Mouse (Mus musculus) granulocyte monocyte progenitor cell, adult 5-6 weeks (primary cell): ENCODE results near the gene Ethe1. TPM values are rescaled to one million over a fixed set of nuclear protein-coding genes. Genes with fewer than 3 reads are reported as not detected.

Source experiments
- ATAC-seq: replicated peaks from 2 replicates; pipeline ENCODE4 v1.8.0; 2016; ENCODE audit warnings: mild to moderate bottlenecking, moderate TSS enrichment, inconsistent platforms; ENCODE audit not compliant: poor library complexity, severe bottlenecking
- total RNA-seq, 2 experiments: library from RNA; stranded (forward) in 1 of 2; stranded (reverse) in 1 of 2; fragments of 200-712, 200-1000 nt in 1 of 2; fragments of >200 nt in 1 of 2; fragmentation: Nextera tagmentation in 1 of 2; gene quantifications; 2 replicates each; pipeline ENCODE4 v1.2.3; 2014 to 2017

The Ethe1 gene
- total RNA-seq, 2 experiments from 2014 or later, result 28.3 to 50.4 TPM

DNA sequence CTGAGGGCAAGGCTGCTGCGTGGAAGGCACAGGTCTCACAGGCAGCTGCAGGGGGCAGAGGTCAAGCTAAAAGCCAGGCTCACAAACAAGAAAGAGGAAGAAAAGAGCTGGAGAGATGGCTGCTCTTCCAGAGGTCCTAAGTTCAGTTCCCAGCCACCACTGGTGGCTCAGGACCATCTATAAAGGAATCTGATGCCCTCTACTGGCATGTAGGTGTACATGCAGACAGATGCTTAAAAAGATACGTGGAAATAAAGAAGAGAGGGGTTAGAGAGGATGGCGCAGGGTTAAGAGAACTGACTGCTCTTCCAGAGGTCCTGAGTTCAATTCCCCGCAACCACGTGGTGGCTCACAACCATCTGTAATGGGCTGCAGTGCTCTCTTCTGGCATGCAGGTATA is 14.9 kb upstream of the Ethe1 start:
- ATAC-seq, result peak; percentile 49

DNA sequence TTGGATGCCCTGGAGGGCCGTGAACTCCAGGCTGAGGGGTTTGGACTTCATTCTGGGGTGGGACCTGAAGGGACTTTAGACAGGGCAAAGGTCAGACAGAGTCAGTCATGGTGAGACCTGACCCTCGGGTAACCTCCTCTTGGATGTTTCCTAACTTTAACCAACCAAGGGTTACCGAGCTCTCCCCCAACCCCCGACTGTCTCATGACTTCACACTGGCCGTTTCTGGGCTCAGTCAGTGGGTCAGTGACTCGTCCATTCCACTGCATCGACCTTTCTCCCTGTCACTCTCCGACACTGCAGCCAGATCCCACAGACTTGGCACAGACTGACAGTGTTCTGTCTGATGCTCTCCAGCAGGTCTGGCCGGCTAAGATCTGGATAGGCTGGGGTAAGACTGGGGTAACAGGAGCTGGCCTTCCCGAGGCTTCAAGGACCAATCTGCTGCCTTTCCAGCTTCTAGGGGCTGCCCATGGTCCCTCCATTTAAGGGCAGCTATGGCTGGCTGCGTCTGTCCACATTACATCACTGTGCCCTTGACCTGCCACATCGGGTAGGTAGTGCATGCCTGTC is 13.0 kb upstream of the Ethe1 start:
- no peak for ATAC-seq

DNA sequence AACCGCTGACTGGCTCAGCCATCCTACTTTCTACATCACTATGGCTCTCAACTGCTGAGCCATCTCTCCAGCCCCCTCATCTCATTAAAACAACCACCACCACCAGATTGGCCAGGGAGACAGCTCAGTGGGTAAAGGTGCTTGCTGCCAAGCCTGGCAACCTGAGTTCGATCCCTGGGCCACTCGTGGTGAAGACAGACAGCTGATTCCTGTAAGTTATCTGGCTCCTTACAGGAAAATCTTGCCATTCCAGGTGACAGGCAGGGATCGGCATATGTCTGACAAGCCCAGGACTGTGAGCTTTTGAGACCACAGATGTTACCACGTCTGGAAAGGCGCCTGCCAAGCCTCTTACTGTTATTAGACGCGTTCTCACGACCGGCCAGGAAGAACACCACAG is 9.5 kb upstream of the Ethe1 start:
- no peak for ATAC-seq

DNA sequence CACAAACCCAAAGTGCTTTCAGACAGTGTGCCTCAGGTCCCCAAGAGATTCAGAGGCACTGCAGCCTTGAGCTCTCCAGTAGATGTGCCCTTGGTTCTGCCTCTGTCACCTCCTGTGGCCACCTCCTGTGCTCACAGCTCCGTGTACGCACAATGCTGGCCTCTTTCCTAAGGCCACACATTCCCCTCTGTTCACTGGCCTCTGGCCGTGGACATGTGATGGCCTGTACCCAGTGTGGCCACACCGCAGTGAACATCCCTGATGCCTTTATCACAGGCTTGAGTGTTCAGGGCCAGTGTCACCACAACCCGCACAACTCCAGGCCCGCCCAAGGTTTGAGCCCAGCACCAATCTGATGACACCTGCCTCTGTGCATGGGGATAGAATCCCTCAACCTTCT is 2.5 kb upstream of the Ethe1 start:
- ATAC-seq, result no peak

DNA sequence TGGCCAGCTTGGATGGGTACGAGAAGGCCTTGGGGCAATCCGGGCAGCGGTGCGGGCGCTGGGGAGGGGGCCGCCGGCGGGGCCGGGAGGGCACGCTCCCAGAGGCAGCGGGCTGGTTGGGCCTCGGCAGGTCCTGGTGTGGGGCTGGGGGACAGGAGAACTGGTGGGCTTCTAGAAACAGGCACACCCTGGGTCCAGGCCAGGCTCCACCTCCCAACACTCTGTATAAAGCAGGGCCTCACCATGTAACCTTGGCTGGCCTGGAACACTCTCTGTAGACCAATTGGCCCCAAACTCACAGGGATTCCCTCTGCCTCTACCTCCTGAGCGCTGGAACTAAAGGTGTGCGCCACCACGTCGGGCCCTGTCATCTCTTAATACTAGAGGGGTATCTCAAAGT is 1.3 kb upstream of the Ethe1 start:
- no peak for ATAC-seq

DNA sequence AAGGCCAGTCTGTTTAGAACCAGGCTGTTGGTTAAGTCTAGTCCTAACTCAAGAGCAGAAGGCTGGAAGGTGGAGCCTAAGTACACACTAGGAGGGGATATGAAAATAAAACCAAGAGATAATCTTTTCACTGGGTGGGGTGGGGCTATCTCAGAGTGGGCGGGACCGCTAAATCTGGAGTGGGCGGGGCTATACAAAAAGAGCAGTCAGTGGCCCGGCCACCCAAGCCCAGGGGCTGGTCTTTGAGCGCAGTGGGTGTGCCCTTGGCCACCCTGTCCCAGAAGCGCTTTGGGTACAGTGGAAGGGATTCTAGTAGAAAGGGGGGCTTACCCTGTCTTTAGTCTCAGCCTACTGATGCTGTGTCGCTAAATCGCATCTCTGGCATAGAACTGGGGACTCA is 515 bp upstream of the Ethe1 start:
- ATAC-seq, result peak; percentile 81

DNA sequence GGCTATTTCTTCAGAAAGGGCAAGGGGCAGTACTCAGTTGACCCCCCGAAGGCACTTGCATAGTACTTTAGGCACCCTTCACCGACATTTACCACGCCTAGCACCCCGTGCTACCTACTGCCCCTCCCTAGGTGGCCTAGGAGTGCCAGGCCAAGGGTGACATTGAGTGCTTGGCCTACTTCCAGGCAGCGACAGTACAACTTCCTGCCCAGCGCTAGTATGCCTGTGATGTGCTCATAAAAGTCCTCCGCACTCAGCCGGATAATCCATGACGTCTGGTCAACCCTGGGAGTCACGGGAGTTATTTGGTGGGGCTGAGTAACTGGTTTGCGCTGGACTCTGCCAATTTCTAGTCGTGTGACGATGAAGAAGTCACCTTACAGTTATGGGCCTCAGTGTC is 993 bp downstream of the Ethe1 start:
- peak; percentile 30 for ATAC-seq

DNA sequence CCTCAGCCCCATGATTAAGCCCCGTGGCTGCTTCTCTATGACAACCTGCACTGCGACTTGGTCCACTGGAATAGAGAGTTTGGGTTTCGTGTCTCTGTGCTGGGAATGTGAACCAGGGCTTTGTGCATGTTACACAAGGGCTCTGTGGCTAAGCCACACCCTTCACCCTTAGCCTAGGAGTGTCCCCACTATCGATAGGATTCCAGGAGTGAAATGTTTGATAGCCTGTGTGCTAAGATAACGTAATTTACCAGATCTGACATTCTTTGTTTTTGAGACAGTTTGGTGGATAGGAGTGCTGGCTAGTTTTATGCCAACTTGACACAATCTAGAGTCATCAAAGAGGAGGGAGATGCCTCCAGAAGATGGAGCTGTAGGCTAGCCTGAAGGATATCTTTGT is 4.4 kb downstream of the Ethe1 start:
- ATAC-seq, result no peak

DNA sequence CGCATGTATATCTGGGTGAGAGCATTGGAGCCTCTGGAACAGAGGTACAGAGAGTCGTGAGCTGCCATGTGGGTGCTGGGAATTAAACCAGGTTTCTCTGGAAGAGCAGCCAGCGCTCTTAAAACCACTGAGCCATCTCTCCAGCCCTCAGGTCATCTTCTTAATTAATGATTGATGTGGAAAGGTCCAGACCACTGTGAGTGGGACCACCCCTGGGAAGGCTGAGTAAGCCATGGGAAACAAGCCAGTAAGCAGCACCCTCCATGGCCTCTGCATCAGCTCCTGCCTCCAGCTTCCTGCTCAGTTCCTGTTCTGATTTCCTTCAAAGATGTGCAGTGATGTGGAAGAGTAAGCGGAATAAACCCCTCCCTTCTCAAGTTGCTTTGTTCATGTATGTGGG is 4.8 kb downstream of the Ethe1 start:
- ATAC-seq, result no peak

DNA sequence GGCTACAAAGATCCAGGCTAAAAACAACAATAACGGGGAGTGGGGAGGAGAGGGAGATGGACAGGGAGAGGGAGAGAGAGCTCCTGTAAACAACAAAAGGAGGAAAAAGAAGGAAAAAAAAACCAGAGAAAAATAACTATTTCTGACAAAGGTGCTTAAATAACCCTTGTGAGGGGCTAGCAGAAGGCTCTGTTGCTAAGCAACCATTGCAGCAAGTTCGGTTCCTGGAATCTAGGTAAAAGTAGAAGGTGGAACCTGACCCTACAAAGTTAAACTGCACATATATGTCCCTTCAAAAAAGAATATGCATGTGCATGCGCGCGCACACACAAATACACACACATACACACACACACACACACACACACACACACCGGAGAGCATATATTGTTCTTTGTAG is 5.4 kb downstream of the Ethe1 start:
- ATAC-seq, result no peak

DNA sequence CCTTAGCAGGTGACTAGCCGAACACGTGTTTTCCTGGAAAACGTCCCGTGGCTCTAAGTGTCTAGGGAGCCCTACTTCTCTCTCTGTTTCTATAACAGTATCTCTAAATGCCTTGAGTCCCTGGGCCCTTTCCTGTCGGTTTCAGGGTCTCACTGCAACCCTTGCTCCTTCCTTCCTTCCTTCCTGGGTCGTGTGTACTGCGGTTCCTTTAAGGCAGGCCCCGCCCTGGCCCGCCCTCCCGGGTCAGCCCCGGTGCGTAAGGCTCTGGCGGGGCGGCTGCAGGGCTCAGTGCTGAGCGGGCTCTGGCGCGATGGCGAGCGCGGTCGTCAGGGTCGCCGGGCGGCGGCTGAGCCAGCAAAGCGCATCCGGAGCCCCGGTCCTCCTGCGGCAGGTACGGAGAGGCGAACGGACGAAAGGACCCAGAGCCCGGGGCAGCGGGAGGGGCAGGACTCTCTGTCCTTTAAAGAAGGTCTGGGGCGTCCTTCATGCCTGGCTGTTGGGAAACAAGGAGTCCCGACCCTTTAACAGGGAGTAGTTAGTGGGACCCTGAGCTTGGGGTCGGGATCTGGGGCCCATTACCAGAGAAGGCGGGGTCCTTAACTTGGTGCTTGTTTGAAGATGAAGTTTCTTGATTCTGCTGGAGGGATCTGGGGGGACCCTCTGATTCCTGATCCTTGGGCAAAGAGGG is 6.4 kb downstream of the Ethe1 start:
- ATAC-seq, result peak; percentile 70

DNA sequence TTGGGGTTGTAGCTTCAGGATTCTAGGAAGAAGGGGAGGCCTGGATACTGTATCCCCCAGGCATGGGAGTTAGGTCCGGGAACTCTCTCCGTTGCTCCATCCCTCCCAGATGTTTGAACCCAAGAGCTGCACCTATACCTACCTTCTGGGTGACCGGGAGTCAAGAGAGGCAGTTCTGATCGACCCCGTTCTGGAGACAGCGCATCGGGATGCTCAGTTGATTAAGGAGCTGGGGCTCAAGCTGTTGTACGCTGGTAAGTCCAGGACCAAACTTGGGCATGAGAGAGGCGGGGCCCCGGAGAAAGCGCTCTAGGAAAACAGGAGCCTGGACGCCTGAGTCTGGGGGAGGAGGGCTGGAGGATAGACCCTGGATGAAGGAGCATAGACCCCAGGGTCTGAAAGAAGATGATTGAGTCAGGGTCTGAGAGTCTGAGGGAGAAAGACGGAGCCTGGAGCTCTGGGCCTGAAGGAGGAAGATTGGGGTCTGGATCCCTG is 7.0 kb downstream of the Ethe1 start:
- no peak for ATAC-seq

DNA sequence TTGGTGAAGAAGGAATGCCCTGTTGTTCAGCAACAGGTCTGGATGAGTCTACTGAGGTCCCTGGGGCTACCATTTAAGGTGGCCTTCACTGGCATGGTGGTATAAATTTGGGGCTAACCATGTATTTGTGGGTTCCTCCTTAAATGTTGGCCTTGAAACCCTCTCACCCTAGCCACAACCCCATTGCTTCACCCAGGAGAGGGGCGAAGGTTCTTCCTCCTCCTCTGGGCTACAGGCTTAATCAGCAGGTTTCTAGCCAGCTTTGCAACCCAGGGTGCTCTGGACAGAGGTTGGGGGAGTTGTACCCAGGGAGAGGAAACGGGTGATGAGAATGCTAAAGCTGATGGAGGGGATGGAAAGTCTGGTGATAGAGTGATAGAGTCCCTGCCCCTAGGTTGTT is 8.1 kb downstream of the Ethe1 start:
- ATAC-seq, result peak; percentile 75

DNA sequence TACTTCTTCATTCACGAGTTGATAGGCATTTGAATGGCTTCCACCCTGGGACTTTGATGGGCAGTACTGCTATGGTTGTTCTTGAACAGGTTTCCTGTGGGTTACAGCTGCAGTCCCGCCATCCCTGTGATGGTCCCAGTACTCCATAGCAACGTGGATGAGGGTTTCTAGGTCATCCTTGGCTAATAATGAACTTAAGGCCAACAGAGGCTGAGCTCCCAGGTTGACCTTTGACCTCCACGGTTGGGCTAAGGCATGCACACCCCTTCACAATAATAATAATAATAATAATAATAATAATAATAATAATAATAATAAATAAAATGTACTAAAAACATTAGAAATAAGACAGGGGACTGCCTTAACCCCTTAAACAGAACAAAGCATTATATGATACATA is 10.8 kb downstream of the Ethe1 start:
- no peak for ATAC-seq

DNA sequence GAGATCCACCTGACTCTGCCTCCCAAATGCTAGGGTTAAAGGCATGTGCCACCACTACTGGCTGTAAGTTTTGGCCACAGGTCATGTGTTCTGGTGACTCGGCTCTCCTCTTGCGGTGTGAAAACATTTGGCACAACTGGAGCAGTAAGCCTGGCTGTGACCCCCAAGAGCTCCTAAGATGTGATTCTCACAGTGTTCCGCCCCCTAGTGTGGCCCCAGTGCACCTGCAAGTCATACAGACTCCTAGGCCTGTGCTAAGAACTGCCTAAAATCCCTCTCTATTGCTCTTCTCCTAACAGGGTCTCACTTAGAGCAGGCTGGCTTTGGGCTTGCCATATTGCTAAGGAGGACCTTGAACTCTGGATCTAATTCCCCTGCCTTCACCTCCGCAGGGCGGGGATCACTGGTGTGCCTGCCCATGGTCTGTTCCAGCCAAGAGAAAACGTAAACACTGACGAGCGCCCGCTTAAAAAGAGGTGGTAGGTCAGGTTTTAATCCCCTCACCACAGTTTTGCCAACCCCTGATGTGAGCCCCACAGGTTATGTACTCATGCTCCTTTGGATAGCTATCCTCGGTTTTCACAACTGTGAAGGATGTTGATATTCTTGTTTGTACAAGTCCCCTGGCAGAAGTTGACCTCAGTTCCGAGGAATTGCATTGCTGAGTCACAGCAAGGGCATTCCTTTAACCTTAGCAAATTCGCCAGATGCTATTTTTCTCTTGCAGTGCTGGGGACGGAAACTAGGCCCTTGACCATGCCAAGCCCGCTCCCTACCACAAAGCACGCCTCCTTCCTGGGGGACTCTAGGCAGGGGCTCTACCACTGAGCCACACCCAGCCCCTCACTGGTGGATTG is 12.1 kb downstream of the Ethe1 start:
- ATAC-seq, result no peak

DNA sequence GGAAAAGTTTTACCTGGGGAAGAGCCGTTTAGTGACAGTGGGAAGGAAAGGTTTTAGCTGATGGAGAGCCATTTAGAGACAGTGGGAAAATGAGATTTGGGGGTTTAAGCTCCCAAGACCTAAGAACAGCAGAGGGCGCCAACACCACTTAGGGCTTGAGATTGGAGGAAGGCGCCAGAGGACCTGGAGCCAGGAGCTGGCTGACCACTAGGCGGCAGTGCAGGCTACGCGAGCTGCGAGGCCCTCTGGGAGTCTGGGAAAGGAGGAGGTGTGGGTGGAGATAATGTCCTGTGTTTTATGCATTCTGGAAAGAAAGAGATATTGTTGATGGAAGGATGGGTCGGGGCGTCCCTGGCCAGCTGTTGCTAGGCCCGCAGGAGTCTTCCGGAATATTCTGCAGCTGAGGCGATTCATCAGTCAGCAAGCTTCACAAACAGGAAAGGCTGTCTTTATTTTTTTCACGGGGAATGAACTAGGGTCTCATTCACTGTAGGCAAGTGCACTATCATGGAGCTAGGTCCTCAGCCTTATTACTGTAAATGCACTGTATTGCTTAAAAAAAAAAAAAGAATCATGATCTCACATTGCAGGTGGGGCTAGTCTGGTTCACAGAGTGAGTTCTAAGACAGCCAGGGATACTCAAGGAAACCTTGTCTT is 13.7 kb downstream of the Ethe1 start:
- peak; percentile 97 for ATAC-seq

DNA sequence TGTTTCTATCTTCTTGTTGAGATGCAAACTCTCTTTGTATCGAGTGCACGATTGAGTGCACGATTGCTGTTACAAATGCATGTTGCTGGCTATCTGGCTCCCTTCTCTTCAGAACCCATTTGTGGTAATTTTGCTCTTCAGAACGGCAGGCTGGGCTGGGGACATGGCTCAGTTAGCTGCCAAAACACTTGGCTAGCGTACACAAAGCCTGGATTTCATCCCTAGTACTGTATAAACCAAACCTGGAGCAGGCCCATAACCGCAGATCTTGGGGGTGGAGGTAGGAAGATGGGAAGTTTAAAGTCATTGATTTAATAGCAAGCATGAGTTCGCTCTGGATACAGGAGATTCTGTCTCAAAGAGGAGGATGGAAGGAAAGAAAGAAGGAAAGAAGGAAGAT is 18.2 kb downstream of the Ethe1 start:
- ATAC-seq, result no peak

DNA sequence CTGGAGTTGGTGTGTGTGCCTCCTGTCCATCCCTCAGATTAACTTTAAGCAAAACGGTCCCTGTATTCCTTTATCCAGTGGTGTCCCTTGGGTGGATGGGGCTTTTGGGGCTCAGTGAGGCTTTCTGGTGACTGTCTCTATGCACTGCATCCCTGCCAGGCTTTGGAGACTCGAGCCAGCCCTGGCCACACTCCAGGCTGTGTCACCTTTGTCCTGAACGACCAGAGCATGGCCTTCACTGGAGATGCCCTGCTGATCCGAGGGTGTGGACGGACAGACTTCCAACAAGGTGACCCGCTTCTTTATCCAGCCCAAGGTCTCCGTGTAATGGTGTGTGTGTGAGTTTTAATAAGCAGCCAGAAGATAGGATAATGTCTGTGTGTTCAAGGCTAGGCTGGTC is 18.7 kb downstream of the Ethe1 start:
- ATAC-seq, result no peak

DNA sequence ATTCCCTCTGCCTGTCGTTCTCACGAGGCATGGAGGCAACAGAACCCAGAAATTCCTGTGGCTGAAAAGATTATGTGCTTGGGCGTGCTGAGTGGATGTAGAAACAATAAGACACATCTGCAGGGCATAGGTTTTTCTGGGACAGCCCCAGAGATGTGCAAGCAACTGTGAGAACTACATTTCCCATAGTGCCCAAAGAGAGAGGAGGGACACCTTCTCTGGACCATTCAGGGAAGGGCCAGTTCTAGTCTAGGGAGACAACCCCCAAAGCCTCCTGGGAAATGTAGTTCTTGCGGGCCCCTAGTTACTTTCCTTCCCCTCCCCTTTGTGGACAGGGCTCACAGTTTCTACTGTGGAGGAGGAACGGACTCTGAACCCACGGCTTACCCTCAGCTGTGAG is 20.7 kb downstream of the Ethe1 start:
- peak; percentile 72 for ATAC-seq

DNA sequence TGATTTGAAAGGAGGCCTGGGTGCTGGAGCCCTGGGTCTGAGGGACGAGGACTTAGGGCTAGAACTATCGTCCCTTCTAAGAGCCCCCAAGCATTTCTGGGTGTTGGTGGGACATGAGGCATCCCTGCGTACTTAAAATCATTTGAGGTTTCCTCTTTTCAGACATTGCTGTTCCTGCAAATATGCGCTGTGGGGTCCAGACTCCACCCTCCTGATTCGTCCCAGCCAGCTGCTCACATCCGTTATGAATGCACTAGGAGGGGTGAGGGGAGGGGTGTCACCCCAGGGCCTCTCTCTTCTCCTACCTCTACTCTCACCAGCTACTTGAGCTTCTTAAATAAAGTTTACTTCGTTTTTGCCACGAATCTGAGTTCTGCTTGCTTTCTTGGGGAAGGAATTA is 21.2 kb downstream of the Ethe1 start:
- peak; percentile 28 for ATAC-seq
